Mouse (Mus musculus): Measurements from ENCODE around the gene Gm20388. TPM values are rescaled to one million over a fixed set of nuclear protein-coding genes. Genes with fewer than 3 reads are reported as not detected.

Gm20388 gene
- polyA plus RNA-seq, 1 experiment from 2014 or later = not detected

DNA sequence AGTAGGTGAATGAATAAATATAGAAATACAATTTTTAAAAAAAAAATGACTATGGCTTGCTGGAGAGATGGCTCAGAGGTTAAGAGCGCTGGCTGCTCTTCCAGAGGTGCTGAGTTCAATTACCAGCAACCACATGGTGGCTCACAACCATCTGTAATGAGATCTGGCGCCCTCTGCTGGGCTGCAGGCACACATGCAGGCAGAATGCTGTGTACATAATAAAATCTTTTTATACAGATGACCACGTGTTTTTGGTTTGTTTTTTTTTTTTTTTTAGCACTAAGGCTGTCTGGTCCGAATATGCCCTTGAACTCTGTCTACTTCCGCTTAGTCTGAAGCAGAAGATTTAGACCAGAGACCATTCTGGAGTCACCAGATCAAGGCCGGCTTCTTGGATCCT, 411.1 kb downstream of the Gm20388 start:
- peaks cover 37% of the 10 kb centered on the region for H3K4me1 ChIP-seq (replicated peaks; ENCODE audit: control insufficient read depth, insufficient read depth, low read length)
- 49% methylated on average over 6 of the region's 6 CpGs for WGBS
- no peak for ATAC-seq (ENCODE audit: low read depth)

DNA sequence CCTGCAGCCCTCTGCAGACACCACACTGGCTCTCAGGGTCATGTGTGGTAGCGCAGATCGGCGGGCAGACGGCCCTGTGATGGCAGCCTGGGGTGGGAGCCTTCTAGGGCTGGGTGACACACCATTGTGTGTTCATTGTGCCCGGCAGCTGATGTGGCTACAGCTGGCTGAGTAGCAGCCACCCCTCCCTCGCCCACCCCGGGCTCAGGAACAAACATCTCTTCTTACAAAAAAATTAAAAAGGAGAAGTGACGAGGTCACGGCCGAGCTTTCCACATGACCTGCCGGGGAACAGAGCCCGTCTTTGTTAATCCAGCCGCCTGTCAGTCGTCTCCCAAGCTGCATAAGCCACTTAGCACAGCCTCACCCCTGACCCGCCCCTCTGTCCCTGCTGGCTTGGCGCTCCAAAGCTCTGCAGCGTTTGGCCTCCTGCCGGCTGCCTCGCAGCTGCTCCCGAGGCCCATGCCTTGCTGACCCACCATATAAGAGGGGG, 412.4 kb downstream of the Gm20388 start:
- Histone ChIP-seq H3K4me2 (ENCODE audit: low read depth, low read length) (peak overlapping the region; percentile 24; the same call in 1 of the 2 replicates), H3K4me3 (ENCODE audit: low read length) (no peak overlapping the region), H3K9ac (ENCODE audit: low read length) (peak overlapping the region; percentile 45; the same call in 1 of the 2 replicates), H3K27ac (ENCODE audit: low read length) (peak overlapping the region; percentile 82), H3K9me3 (ENCODE audit: control insufficient read depth, low read length) (no peaks in the 10 kb centered on the region), H3K27me3 (ENCODE audit: control insufficient read depth, insufficient read depth, low read depth, low read length) (no peaks in the 10 kb centered on the region), H3K4me1 (replicated peaks; ENCODE audit: control insufficient read depth, insufficient read depth, low read length) (peaks cover 37% of the 10 kb centered on the region), H3K36me3 (ENCODE audit: control insufficient read depth, insufficient read depth, low read length) (no peaks in the 10 kb centered on the region)
- ATAC-seq (ENCODE audit: low read depth) = peak; percentile 86
- WGBS = 9% methylated on average over 20 of the region's 20 CpGs

More for the DNA sequence above, 411.1 kb downstream of the Gm20388 start:
- no peaks in the 10 kb centered on the region for H3K9me3 ChIP-seq (ENCODE audit: control insufficient read depth, low read length)
- H3K4me2 ChIP-seq (ENCODE audit: low read depth, low read length) = no peak overlapping the region
- H3K4me3 ChIP-seq (ENCODE audit: low read length) = no peak overlapping the region
- no peak overlapping the region for H3K9ac ChIP-seq (ENCODE audit: low read length)
- H3K36me3 ChIP-seq (ENCODE audit: control insufficient read depth, insufficient read depth, low read length) = no peaks in the 10 kb centered on the region
- no peaks in the 10 kb centered on the region for H3K27me3 ChIP-seq (ENCODE audit: control insufficient read depth, insufficient read depth, low read depth, low read length)
- H3K27ac ChIP-seq (ENCODE audit: low read length) = no peak overlapping the region

DNA sequence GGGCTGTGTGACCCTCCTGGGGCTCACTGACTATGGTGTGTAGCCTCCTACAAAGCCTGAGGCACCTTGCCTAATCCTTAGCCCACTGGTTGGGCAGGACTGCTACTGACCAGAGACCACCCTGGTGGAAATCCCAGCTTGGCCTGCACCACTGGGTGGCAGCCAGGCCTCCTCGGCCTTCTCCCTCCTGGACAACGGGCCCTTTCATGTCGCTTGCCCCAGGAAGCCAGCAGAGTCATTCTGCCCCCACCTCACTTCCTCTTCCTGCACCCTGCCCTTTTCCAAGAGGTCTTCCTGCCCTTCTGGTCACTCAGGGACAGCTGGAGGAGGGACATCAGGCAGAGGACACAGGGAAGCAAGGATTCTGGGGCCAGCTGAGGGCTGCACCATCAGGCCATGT, 413.9 kb downstream of the Gm20388 start:
- H3K4me1 ChIP-seq (replicated peaks; ENCODE audit: control insufficient read depth, insufficient read depth, low read length) = peaks cover 37% of the 10 kb centered on the region
- no peak overlapping the region for H3K4me3 ChIP-seq (ENCODE audit: low read length)
- H3K4me2 ChIP-seq (ENCODE audit: low read depth, low read length) = no peak overlapping the region
- peak overlapping the region; percentile 23; the same call in 1 of the 2 replicates for H3K9ac ChIP-seq (ENCODE audit: low read length)
- no peaks in the 10 kb centered on the region for H3K36me3 ChIP-seq (ENCODE audit: control insufficient read depth, insufficient read depth, low read length)
- no peak for ATAC-seq (ENCODE audit: low read depth)
- no peak overlapping the region for H3K27ac ChIP-seq (ENCODE audit: low read length)
- WGBS = 34% methylated on average over 3 of the region's 3 CpGs
- no peaks in the 10 kb centered on the region for H3K9me3 ChIP-seq (ENCODE audit: control insufficient read depth, low read length)
- H3K27me3 ChIP-seq (ENCODE audit: control insufficient read depth, insufficient read depth, low read depth, low read length) = no peaks in the 10 kb centered on the region

DNA sequence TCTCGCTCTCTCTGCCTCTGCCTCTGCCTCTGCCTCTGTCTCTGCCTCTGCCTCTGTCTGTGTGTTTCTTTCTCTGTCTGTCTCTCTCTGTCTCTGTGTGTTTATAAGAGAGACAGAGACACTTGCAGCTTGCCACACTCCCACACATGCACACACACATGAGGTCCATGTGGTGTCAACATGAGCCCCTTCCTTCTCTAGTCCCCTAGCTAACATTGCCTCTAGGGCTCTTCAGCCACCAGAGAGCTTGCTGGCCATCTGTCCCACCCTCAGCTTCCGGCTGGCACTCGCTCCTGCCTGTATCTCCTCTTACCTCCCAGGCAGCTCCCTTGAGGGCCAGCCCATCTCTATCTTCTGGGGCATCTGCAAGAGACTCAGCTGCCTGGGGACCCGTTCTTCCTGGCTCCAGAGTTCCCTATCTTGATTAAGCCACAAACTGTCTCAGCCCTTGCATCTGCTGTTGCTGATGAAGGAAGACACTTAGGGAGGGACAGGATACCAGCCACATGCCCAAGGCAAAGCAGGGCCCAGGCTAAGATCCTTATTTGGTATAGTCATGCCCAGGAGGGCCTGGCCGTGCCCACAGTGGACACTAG, 414.6 kb downstream of the Gm20388 start:
- H3K9ac ChIP-seq (ENCODE audit: low read length) = no peak overlapping the region
- H3K36me3 ChIP-seq (ENCODE audit: control insufficient read depth, insufficient read depth, low read length) = no peaks in the 10 kb centered on the region
- WGBS = 65% methylated on average over 5 of the region's 5 CpGs
- no peak for ATAC-seq (ENCODE audit: low read depth)
- H3K4me3 ChIP-seq (ENCODE audit: low read length) = no peak overlapping the region
- H3K27ac ChIP-seq (ENCODE audit: low read length) = no peak overlapping the region
- no peaks in the 10 kb centered on the region for H3K27me3 ChIP-seq (ENCODE audit: control insufficient read depth, insufficient read depth, low read depth, low read length)
- peaks cover 34% of the 10 kb centered on the region for H3K4me1 ChIP-seq (replicated peaks; ENCODE audit: control insufficient read depth, insufficient read depth, low read length)
- H3K4me2 ChIP-seq (ENCODE audit: low read depth, low read length) = no peak overlapping the region
- H3K9me3 ChIP-seq (ENCODE audit: control insufficient read depth, low read length) = no peaks in the 10 kb centered on the region

DNA sequence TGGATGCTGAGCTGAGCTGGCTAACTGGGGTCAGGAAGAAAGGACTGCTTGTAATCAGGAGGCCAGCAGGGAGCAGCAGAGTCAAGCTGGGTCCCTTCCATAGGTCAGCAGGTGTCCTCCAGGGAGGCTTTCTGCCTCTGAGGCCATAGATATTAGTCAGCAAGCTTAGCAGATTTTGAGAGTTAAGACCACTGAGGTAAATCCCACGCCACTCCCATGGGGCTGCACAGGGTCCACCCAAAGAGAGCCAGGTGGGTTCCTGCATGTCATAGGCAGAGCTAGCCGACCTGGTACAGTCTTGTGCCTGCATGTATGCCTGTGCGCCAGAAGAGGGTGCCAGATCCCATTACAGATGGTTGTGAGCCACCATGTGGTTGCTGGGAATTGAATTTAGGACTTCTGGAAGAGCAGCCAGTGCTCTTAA, 416.5 kb downstream of the Gm20388 start:
- H3K9me3 ChIP-seq (ENCODE audit: control insufficient read depth, low read length) = no peaks in the 10 kb centered on the region
- no peak overlapping the region for H3K4me2 ChIP-seq (ENCODE audit: low read depth, low read length)
- no peak overlapping the region for H3K27ac ChIP-seq (ENCODE audit: low read length)
- H3K36me3 ChIP-seq (ENCODE audit: control insufficient read depth, insufficient read depth, low read length) = no peaks in the 10 kb centered on the region
- peaks cover 35% of the 10 kb centered on the region for H3K4me1 ChIP-seq (replicated peaks; ENCODE audit: control insufficient read depth, insufficient read depth, low read length)
- WGBS = 54% methylated on average over 3 of the region's 3 CpGs
- no peak overlapping the region for H3K4me3 ChIP-seq (ENCODE audit: low read length)
- H3K9ac ChIP-seq (ENCODE audit: low read length) = no peak overlapping the region
- H3K27me3 ChIP-seq (ENCODE audit: control insufficient read depth, insufficient read depth, low read depth, low read length) = no peaks in the 10 kb centered on the region
- ATAC-seq (ENCODE audit: low read depth) = no peak

DNA sequence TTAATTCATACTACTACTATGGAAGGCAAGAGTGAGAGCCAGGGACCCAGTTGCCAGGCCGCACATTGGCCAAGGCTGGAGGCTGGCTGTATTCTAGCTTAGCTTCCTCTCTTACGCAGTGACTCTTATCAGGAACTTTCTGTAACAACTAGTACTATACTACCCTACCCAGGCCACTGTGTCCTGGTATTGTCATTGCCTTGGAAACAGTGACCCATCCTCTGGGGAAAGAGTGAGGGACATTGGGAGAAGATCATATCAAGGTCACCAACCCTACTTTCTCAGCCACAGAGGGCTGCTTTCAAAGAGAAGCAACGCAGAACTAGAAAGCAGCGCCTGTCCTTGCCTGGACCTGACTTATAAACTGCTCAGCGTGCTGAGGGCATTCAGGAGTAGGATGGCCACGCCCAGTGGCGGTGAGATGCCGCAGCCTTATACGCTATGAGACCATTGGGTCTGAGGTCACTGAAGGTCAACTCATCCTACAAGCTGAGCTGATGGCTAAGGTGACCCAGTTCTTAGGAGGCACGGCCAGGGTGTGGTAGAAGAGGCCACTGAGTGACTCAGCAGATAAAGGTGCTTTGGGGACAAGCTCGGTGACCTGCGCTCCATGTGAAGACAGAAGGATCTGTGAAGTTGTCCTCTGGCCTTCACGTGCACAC, 417.9 kb downstream of the Gm20388 start:
- no peak overlapping the region for H3K4me2 ChIP-seq (ENCODE audit: low read depth, low read length)
- H3K9ac ChIP-seq (ENCODE audit: low read length) = no peak overlapping the region
- H3K4me3 ChIP-seq (ENCODE audit: low read length) = no peak overlapping the region
- H3K27me3 ChIP-seq (ENCODE audit: control insufficient read depth, insufficient read depth, low read depth, low read length) = no peaks in the 10 kb centered on the region
- no peak overlapping the region for H3K27ac ChIP-seq (ENCODE audit: low read length)
- 90% methylated on average over 13 of the region's 13 CpGs for WGBS
- H3K36me3 ChIP-seq (ENCODE audit: control insufficient read depth, insufficient read depth, low read length) = no peaks in the 10 kb centered on the region
- H3K9me3 ChIP-seq (ENCODE audit: control insufficient read depth, low read length) = no peaks in the 10 kb centered on the region
- peaks cover 22% of the 10 kb centered on the region for H3K4me1 ChIP-seq (replicated peaks; ENCODE audit: control insufficient read depth, insufficient read depth, low read length)
- ATAC-seq (ENCODE audit: low read depth) = no peak

DNA sequence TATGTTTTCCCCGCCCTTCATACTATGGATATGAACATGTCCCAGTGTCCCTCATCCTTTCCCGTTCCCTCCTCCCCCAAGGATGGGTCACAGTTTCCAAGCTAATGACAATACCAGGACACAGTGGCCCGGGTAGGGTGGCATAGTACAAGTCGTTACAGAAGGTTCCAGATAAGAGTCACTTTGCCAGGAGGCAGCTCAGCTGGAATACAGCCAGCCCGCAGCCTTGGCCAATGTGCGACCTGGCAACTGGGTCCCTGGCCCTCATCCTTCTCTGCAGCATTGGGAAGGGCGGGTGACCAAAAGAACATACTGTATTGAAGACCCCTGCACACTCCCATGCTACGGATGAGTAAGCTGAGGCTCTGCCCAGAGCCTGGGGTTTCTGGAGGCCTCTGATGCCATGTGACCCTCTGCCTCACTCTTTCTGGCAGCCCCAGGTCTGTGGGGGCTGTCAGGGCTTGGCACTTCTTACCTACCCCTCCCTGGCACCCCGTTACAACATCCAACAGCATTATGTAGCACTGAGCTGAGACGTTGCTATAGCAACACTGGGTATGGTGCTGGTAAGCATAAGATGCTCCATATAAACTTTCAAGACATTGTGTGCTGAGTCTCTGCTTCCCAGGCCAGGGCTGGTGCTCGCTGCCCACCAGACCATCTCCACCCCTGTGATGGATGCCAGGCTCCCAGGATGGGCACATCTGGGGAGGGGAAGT, 418.5 kb downstream of the Gm20388 start:
- H3K4me1 ChIP-seq (replicated peaks; ENCODE audit: control insufficient read depth, insufficient read depth, low read length) = peaks cover 18% of the 10 kb centered on the region
- no peaks in the 10 kb centered on the region for H3K9me3 ChIP-seq (ENCODE audit: control insufficient read depth, low read length)
- ATAC-seq (ENCODE audit: low read depth) = no peak
- H3K27me3 ChIP-seq (ENCODE audit: control insufficient read depth, insufficient read depth, low read depth, low read length) = no peaks in the 10 kb centered on the region
- no peak overlapping the region for H3K9ac ChIP-seq (ENCODE audit: low read length)
- H3K4me2 ChIP-seq (ENCODE audit: low read depth, low read length) = no peak overlapping the region
- no peak overlapping the region for H3K4me3 ChIP-seq (ENCODE audit: low read length)
- no peaks in the 10 kb centered on the region for H3K36me3 ChIP-seq (ENCODE audit: control insufficient read depth, insufficient read depth, low read length)
- WGBS = 83% methylated on average over 11 of the region's 11 CpGs
- no peak overlapping the region for H3K27ac ChIP-seq (ENCODE audit: low read length)

DNA sequence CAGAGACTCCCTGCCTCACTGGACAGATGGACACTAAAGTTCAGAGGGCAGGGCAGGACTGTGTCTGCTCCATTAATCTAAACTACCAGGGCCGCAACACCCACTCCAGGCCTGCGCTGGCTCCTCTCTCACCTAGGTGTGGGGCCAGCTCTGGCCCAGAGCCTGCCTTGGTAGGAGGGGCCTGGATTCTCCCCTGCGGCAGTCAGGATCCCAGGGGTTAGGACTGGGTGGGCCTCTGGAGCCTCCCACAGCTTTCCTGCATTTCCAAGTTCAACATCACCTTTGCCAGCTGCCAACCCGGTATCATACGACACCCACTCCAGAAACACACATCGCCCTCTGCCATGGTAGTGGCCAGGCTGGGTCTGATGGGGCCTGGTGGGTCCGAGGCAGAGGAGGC, 420.4 kb downstream of the Gm20388 start:
- Histone ChIP-seq H3K9ac (ENCODE audit: low read length) (no peak overlapping the region), H3K9me3 (ENCODE audit: control insufficient read depth, low read length) (no peaks in the 10 kb centered on the region), H3K27ac (ENCODE audit: low read length) (no peak overlapping the region), H3K27me3 (ENCODE audit: control insufficient read depth, insufficient read depth, low read depth, low read length) (no peaks in the 10 kb centered on the region), H3K4me3 (ENCODE audit: low read length) (no peak overlapping the region), H3K36me3 (ENCODE audit: control insufficient read depth, insufficient read depth, low read length) (no peaks in the 10 kb centered on the region), H3K4me1 (replicated peaks; ENCODE audit: control insufficient read depth, insufficient read depth, low read length) (peaks cover 21% of the 10 kb centered on the region), H3K4me2 (ENCODE audit: low read depth, low read length) (no peak overlapping the region)
- no peak for ATAC-seq (ENCODE audit: low read depth)
- WGBS = 55% methylated on average over 7 of the region's 7 CpGs
